ENCODE assay signal across 9 mouse cellular contexts in the genomic region with DNA sequence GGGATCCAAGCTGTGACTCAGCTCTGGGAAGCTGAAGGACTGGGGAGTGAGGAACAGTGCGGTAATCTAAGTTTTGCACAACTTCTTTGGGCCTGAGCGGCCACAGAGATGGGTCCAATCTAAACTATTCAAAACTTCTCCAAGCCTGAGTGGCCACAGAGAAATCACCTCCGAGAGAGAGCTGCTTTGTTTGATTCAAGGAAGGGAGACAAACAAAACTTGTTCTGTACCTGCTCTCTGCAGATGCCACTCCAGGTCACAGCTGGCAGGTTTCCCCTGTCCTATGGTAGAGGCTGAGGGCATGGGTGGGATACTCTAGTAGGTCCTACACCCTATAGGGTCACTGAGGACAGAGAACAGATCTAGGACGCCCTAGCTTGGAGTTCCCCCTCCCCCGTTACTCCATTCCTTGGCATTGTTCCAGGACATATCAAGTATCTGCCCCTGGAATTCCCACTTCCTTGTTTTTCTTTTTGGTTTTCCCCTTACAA.
DNase-seq lines count a peak whose midpoint lies in the region; ATAC-seq and TF ChIP-seq lines count a peak whose summit lies in the region.
"Had no signal": no experiment of that assay in that cellular context is flagged by ENCODE, and none has a peak within 500 bp of the region (broad histone marks: within the 10 kb centered on the region; RNA-seq: fewer than 3 reads in every experiment).

No protein-coding gene starts in this region.

- peak; percentile 43 for DNase-seq in kidney, adult 2 months
- DNase-seq in kidney, adult 11 months, result no peak
- peak; percentile 28 to 31 for DNase-seq in cerebellum, postnatal 10 days
- DNase-seq in lung, postnatal 25 days (ENCODE audit: low spot score), result peak; percentile 62
- no peak for DNase-seq in layer of hippocampus, adult 11-12 months (ENCODE audit: low spot score)
- no peak for DNase-seq in urinary bladder, adult 2 months (ENCODE audit: low spot score)
- no peak for DNase-seq in spleen, adult 18-20 months

- peak overlapping the region; percentile 42 for H3K27ac ChIP-seq in kidney, adult 2 months (ENCODE audit: insufficient read depth, low read depth, low read length)
- peak overlapping the region; percentile 49; the same call in 1 of the 2 replicates for H3K27ac ChIP-seq in hindbrain, embryonic 13.5 days
- H3K27ac ChIP-seq: liver, embryonic 15.5 days had no signal

- WGBS in kidney, adult 2 months, result 45% methylated on average over 5 of the region's 5 CpGs
- WGBS in hindbrain, embryonic 13.5 days, result 51% methylated on average over 5 of the region's 5 CpGs

- H3K4me2 ChIP-seq in hindbrain, embryonic 13.5 days, result peak overlapping the region; percentile 60
- H3K4me2 ChIP-seq: liver, embryonic 15.5 days had no signal

- no peaks in the 10 kb centered on the region for H3K27me3 ChIP-seq in kidney, adult 2 months (replicated peaks; ENCODE audit: control insufficient read depth, insufficient read depth, low read length)
- no peaks in the 10 kb centered on the region for H3K27me3 ChIP-seq in hindbrain, embryonic 13.5 days
- H3K27me3 ChIP-seq: liver, embryonic 15.5 days had no signal

- no peak for ATAC-seq in hindbrain, embryonic 13.5 days (ENCODE audit: low FRiP score)

- peak overlapping the region; percentile 9; the same call in 1 of the 2 replicates for H3K4me3 ChIP-seq in kidney, adult 2 months (ENCODE audit: insufficient read depth, low read depth, low read length)
- H3K4me3 ChIP-seq in hindbrain, embryonic 13.5 days, result no peak overlapping the region
- H3K4me3 ChIP-seq: liver, embryonic 15.5 days had no signal

- no peak overlapping the region for H3K9ac ChIP-seq in hindbrain, embryonic 13.5 days
- H3K9ac ChIP-seq: liver, embryonic 15.5 days had no signal

- peaks cover 24% of the 10 kb centered on the region; the same call in 1 of the 2 replicates for H3K4me1 ChIP-seq in kidney, adult 2 months (ENCODE audit: control insufficient read depth, insufficient read depth, low read length)
- H3K4me1 ChIP-seq in hindbrain, embryonic 13.5 days (replicated peaks), result peaks cover 57% of the 10 kb centered on the region

- H3K36me3 ChIP-seq in kidney, adult 2 months (ENCODE audit: control insufficient read depth, insufficient read depth, low read length), result no peaks in the 10 kb centered on the region
- no peaks in the 10 kb centered on the region for H3K36me3 ChIP-seq in hindbrain, embryonic 13.5 days
- H3K36me3 ChIP-seq: liver, embryonic 15.5 days had no signal

- no peak for TF ChIP-seq CTCF in kidney, adult 2 months (conservative IDR thresholded peaks at IDR 0.05; ENCODE audit: insufficient read depth, insufficient read length, low read depth, low read length)

- no peaks in the 10 kb centered on the region for H3K9me3 ChIP-seq in hindbrain, embryonic 13.5 days
- H3K9me3 ChIP-seq: liver, embryonic 15.5 days had no signal

- TF ChIP-seq POLR2A in kidney, adult 2 months (IDR thresholded peaks at IDR 0.05; ENCODE audit: low read depth, low read length), result no peak

Comparison
In these comparisons a context has a peak if more than half of its experiments do, and no peak if none do; other contexts are left out.
1. DNase-seq: peak in kidney, adult 2 months (single experiment), cerebellum, postnatal 10 days (2 of 2) and lung, postnatal 25 days (single experiment); none in kidney, adult 11 months (single experiment), layer of hippocampus, adult 11-12 months (single experiment), urinary bladder, adult 2 months (single experiment) and spleen, adult 18-20 months (0 of 2).